Mouse (Mus musculus): ENCODE results near the gene Lgi4. TPM values are rescaled to one million over a fixed set of nuclear protein-coding genes. Genes with fewer than 3 reads are reported as not detected.

Lgi4 gene
- polyA plus RNA-seq, 1 experiment from 2014 or later: 2.8 TPM

DNA sequence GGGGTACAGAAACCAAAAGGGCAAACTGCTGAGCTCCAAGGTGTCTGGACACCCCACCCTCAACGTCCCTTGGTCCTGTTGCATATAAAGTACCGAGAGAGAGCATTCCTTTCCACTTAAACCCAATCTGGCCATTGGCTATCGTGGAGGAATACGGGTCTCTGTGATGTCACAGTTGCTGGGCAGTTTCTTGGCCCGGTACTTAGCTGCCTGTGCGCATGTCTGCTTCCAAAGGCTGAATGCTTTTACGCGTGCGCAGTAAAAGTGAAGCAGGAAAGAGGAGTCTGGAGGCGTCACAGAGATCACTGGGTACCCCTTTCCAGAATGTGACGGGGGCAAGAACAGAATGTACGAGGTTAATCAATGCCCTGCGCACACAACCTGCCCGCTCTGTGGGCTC lies 10.3 kb downstream of the Lgi4 start:
- H3K4me1 ChIP-seq: peaks cover 11% of the 10 kb centered on the region
- H3K36me3 ChIP-seq (replicated peaks): no peaks in the 10 kb centered on the region
- no peaks in the 10 kb centered on the region for H3K9me3 ChIP-seq
- no peaks in the 10 kb centered on the region for H3K27me3 ChIP-seq (replicated peaks; ENCODE audit: low read depth, poor library complexity, severe bottlenecking)
- no peak overlapping the region for H3K27ac ChIP-seq (replicated peaks)
- WGBS: 88% methylated on average over 14 of the region's 14 CpGs
- H3K4me3 ChIP-seq: no peak overlapping the region
- no peak for DNase-seq (ENCODE audit: low spot score)

- 88% methylated on average over 6 of the region's 6 CpGs for WGBS
- Histone ChIP-seq H3K4me3 (no peak overlapping the region), H3K36me3 (replicated peaks) (no peaks in the 10 kb centered on the region), H3K4me1 (peaks cover 11% of the 10 kb centered on the region), H3K27ac (replicated peaks) (no peak overlapping the region), H3K27me3 (replicated peaks; ENCODE audit: low read depth, poor library complexity, severe bottlenecking) (no peaks in the 10 kb centered on the region), H3K9me3 (no peaks in the 10 kb centered on the region)
- no peak for DNase-seq (ENCODE audit: low spot score)
Observed at GRCm38 (mm10) chr7:31070324-31070723, 11.2 kb downstream of the Lgi4 start.

- Histone ChIP-seq H3K9me3 (no peaks in the 10 kb centered on the region), H3K27ac (replicated peaks) (peak overlapping the region; percentile 30; the same call in 1 of the 2 replicates), H3K36me3 (replicated peaks) (no peaks in the 10 kb centered on the region), H3K4me1 (peaks cover 18% of the 10 kb centered on the region), H3K4me3 (no peak overlapping the region), H3K27me3 (replicated peaks; ENCODE audit: low read depth, poor library complexity, severe bottlenecking) (no peaks in the 10 kb centered on the region)
- DNase-seq (ENCODE audit: low spot score): no peak
- 54% methylated on average over 9 of the region's 9 CpGs for WGBS
Observed at GRCm38 (mm10) chr7:31072326-31072725, 13.2 kb downstream of the Lgi4 start.

- peaks cover 27% of the 10 kb centered on the region for H3K4me1 ChIP-seq
- H3K27ac ChIP-seq (replicated peaks): no peak overlapping the region
- no peak for DNase-seq (ENCODE audit: low spot score)
- H3K27me3 ChIP-seq (replicated peaks; ENCODE audit: low read depth, poor library complexity, severe bottlenecking): no peaks in the 10 kb centered on the region
- H3K9me3 ChIP-seq: no peaks in the 10 kb centered on the region
- no peaks in the 10 kb centered on the region for H3K36me3 ChIP-seq (replicated peaks)
- H3K4me3 ChIP-seq: no peak overlapping the region
Observed at GRCm38 (mm10) chr7:31073546-31073945, 14.4 kb downstream of the Lgi4 start.

GRCm38 (mm10) chr7:31074061-31074712 lies 15.0 kb downstream of the Lgi4 start:
- peaks cover 27% of the 10 kb centered on the region for H3K4me1 ChIP-seq
- H3K27ac ChIP-seq (replicated peaks): 0 out of 2 replicates have a peak overlapping the region, but pooled peaks have one; percentile 10
- WGBS: 68% methylated on average over 7 of the region's 7 CpGs
- no peaks in the 10 kb centered on the region for H3K36me3 ChIP-seq (replicated peaks)
- no peaks in the 10 kb centered on the region for H3K27me3 ChIP-seq (replicated peaks; ENCODE audit: low read depth, poor library complexity, severe bottlenecking)
- DNase-seq (ENCODE audit: low spot score): no peak
- no peaks in the 10 kb centered on the region for H3K9me3 ChIP-seq
- no peak overlapping the region for H3K4me3 ChIP-seq

- H3K27ac ChIP-seq (replicated peaks): 0 out of 2 replicates have a peak overlapping the region, but pooled peaks have one; percentile 10
- H3K36me3 ChIP-seq (replicated peaks): no peaks in the 10 kb centered on the region
- no peak overlapping the region for H3K4me3 ChIP-seq
- peaks cover 27% of the 10 kb centered on the region for H3K4me1 ChIP-seq
- DNase-seq (ENCODE audit: low spot score): no peak
- no peaks in the 10 kb centered on the region for H3K27me3 ChIP-seq (replicated peaks; ENCODE audit: low read depth, poor library complexity, severe bottlenecking)
- WGBS: 79% methylated on average over 5 of the region's 5 CpGs
- H3K9me3 ChIP-seq: no peaks in the 10 kb centered on the region
Observed at GRCm38 (mm10) chr7:31074713-31075069, 15.5 kb downstream of the Lgi4 start.

GRCm38 (mm10) chr7:31076492-31076891 lies 17.4 kb downstream of the Lgi4 start, which contains the start of gene Fxyd3:
TSS of gene Fxyd3 (minus strand) at chr7:31076704.
- H3K4me3 ChIP-seq: no peak within 1 kb of the TSS
- H3K36me3 ChIP-seq (replicated peaks): no peaks in the 10 kb centered on the region
- 42% methylated on average over 5 of the region's 5 CpGs for WGBS
- peaks cover 27% of the 10 kb centered on the region for H3K4me1 ChIP-seq
- H3K27ac ChIP-seq (replicated peaks): peak within 1 kb of the TSS; percentile 69
- no peak for DNase-seq (ENCODE audit: low spot score)
- no peaks in the 10 kb centered on the region for H3K9me3 ChIP-seq
- H3K27me3 ChIP-seq (replicated peaks; ENCODE audit: low read depth, poor library complexity, severe bottlenecking): no peaks in the 10 kb centered on the region

DNA sequence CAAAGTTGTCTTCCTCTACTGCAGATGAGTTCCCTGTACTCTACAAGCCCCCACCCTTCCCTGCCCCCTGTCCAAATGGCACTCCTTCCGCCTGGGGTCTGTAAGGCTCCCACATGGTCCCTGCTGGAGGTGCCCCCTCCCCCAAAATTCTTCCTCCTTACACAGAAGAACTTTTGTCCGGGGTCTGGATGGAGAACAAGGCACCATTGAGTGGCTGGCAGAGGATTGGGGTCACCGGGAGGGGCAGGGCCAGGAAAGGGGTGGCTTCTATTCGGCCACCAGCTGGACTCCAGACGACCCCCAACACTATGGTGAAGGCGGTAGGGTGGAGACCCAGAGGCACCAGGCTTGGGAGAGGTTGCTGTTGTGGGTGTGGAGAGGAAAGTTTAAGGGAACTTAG lies 18.3 kb downstream of the Lgi4 start:
- H3K4me1 ChIP-seq: peaks cover 27% of the 10 kb centered on the region
- peak overlapping the region; percentile 69 for H3K27ac ChIP-seq (replicated peaks)
- no peak overlapping the region for H3K4me3 ChIP-seq
- H3K9me3 ChIP-seq: no peaks in the 10 kb centered on the region
- peak; percentile 43 for DNase-seq (ENCODE audit: low spot score)
- 27% methylated on average over 6 of the region's 6 CpGs for WGBS
- H3K27me3 ChIP-seq (replicated peaks; ENCODE audit: low read depth, poor library complexity, severe bottlenecking): no peaks in the 10 kb centered on the region
- no peaks in the 10 kb centered on the region for H3K36me3 ChIP-seq (replicated peaks)

GRCm38 (mm10) chr7:31077885-31078445 lies 18.8 kb downstream of the Lgi4 start:
- peaks cover 30% of the 10 kb centered on the region for H3K4me1 ChIP-seq
- no peaks in the 10 kb centered on the region for H3K36me3 ChIP-seq (replicated peaks)
- no peak overlapping the region for H3K4me3 ChIP-seq
- H3K9me3 ChIP-seq: no peaks in the 10 kb centered on the region
- DNase-seq (ENCODE audit: low spot score): peak; percentile 50
- WGBS: 34% methylated on average over 5 of the region's 5 CpGs
- no peaks in the 10 kb centered on the region for H3K27me3 ChIP-seq (replicated peaks; ENCODE audit: low read depth, poor library complexity, severe bottlenecking)
- H3K27ac ChIP-seq (replicated peaks): peak overlapping the region; percentile 69

- Histone ChIP-seq H3K9me3 (no peaks in the 10 kb centered on the region), H3K4me3 (no peak overlapping the region), H3K36me3 (replicated peaks) (no peaks in the 10 kb centered on the region), H3K27ac (replicated peaks) (no peak overlapping the region), H3K27me3 (replicated peaks; ENCODE audit: low read depth, poor library complexity, severe bottlenecking) (no peaks in the 10 kb centered on the region), H3K4me1 (peaks cover 46% of the 10 kb centered on the region)
- WGBS: 91% methylated on average over 8 of the region's 8 CpGs
- no peak for DNase-seq (ENCODE audit: low spot score)
Observed at GRCm38 (mm10) chr7:31079670-31080069, 20.5 kb downstream of the Lgi4 start.

GRCm38 (mm10) chr7:31080611-31081010 lies 21.5 kb downstream of the Lgi4 start:
- H3K4me3 ChIP-seq: no peak overlapping the region
- 30% methylated on average over 3 of the region's 3 CpGs for WGBS
- peaks cover 54% of the 10 kb centered on the region for H3K4me1 ChIP-seq
- no peak overlapping the region for H3K27ac ChIP-seq (replicated peaks)
- no peaks in the 10 kb centered on the region for H3K9me3 ChIP-seq
- H3K27me3 ChIP-seq (replicated peaks; ENCODE audit: low read depth, poor library complexity, severe bottlenecking): no peaks in the 10 kb centered on the region
- DNase-seq (ENCODE audit: low spot score): no peak
- no peaks in the 10 kb centered on the region for H3K36me3 ChIP-seq (replicated peaks)

DNA sequence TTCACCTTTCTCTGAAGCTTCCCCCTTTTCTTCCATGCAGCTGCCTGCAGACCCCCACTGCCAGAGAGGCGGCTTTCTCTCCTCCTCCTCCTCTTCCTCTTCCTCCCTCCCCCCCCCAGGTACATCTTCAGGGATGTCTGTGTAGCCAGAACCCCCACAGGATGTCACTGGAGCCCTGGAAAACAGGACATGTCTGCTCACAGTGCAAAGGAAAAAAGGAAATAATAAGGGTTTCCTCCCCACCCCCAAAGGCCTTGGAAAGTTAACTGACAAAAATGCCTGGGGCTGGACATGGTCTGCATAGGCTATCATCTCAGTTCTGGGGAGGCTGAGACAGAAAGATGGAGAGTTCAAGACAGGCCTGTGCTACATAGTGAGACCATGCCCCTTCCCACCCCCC lies 22.0 kb downstream of the Lgi4 start:
- H3K36me3 ChIP-seq (replicated peaks): no peaks in the 10 kb centered on the region
- H3K4me1 ChIP-seq: peaks cover 57% of the 10 kb centered on the region
- WGBS: 26% methylated on average over 1 of the region's 1 CpGs
- no peak overlapping the region for H3K4me3 ChIP-seq
- no peak for DNase-seq (ENCODE audit: low spot score)
- no peaks in the 10 kb centered on the region for H3K9me3 ChIP-seq
- no peak overlapping the region for H3K27ac ChIP-seq (replicated peaks)
- H3K27me3 ChIP-seq (replicated peaks; ENCODE audit: low read depth, poor library complexity, severe bottlenecking): no peaks in the 10 kb centered on the region

DNA sequence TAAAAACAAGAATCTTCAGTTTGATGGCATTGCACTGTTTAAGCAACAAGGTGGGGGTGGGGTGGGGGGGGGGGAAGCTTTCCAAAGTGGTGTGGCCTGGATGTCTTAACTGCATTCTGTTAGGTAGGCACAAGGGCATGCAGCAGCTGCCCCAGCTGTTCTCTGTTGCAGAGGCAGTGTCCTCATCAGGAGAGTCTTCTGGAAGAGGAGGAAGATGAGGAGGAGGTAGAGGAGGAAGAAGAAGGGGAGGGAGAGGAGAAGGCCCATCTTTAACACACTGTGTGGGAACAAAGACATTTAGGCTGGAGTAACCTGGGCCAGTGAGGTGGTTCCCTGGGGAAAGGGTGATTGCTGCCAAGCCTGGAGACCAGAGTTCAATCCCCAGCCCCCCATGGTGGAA lies 23.0 kb downstream of the Lgi4 start:
- H3K27ac ChIP-seq (replicated peaks): 0 out of 2 replicates have a peak overlapping the region, but pooled peaks have one; percentile 30
- H3K27me3 ChIP-seq (replicated peaks; ENCODE audit: low read depth, poor library complexity, severe bottlenecking): no peaks in the 10 kb centered on the region
- H3K9me3 ChIP-seq: no peaks in the 10 kb centered on the region

More for the DNA sequence above, 23.0 kb downstream of the Lgi4 start:
- no peak overlapping the region for H3K4me3 ChIP-seq
- no peaks in the 10 kb centered on the region for H3K36me3 ChIP-seq (replicated peaks)
- H3K4me1 ChIP-seq: peaks cover 53% of the 10 kb centered on the region
- DNase-seq (ENCODE audit: low spot score): no peak
